Comparison of ENCODE assay signal across 9 mouse cellular contexts in genomic region chr14:115042660-115043059, GRCm38 (mm10). TPM values are rescaled to one million over a fixed set of nuclear protein-coding genes. Genes with fewer than 3 reads are reported as not detected.
DNase-seq lines count a peak whose midpoint lies in the region; ATAC-seq and TF ChIP-seq lines count a peak whose summit lies in the region.
"Had no signal": no experiment of that assay in that cellular context is flagged by ENCODE, and none has a peak within 500 bp of the region (broad histone marks: within the 10 kb centered on the region; RNA-seq: fewer than 3 reads in every experiment).

No protein-coding gene starts in this region.

- TF ChIP-seq CTCF in MEL (IDR thresholded peaks at IDR 0.05 in 2 of 3, conservative IDR thresholded peaks at IDR 0.05 in 1 of 3; ENCODE audit: control insufficient read depth in 1 of 3, insufficient read depth in 1 of 3, low read depth in 2 of 3, low read length in 3 of 3, poor library complexity in 1 of 3, severe bottlenecking in 1 of 3): no peak

- peak overlapping the region; percentile 98 for H3K4me2 ChIP-seq in heart, embryonic 15.5 days
- peak overlapping the region; percentile 54 for H3K4me2 ChIP-seq in forebrain, embryonic 15.5 days (replicated peaks)
- peak overlapping the region; percentile 96 for H3K4me2 ChIP-seq in liver, embryonic 16.5 days (ENCODE audit: low read depth, low read length)

- peak overlapping the region; percentile 96 for H3K27ac ChIP-seq in heart, embryonic 15.5 days
- H3K27ac ChIP-seq in MEL (ENCODE audit: control insufficient read depth, low read depth, low read length): peak overlapping the region; percentile 78
- peak overlapping the region; percentile 94; the same call in 1 of the 2 replicates for H3K27ac ChIP-seq in forebrain, embryonic 15.5 days (replicated peaks)
- H3K27ac ChIP-seq in liver, embryonic 16.5 days (ENCODE audit: low read length): no peak overlapping the region

- ATAC-seq in heart, embryonic 15.5 days (replicated peaks; ENCODE audit: insufficient number of reproducible peaks, insufficient read depth, low FRiP score, low read depth): no peak
- no peak for ATAC-seq in forebrain, embryonic 15.5 days (replicated peaks)
- ATAC-seq in liver, embryonic 16.5 days (ENCODE audit: low read depth): no peak

- TF ChIP-seq POLR2A in MEL (IDR thresholded peaks at IDR 0.05; ENCODE audit: control insufficient read depth in 1 of 2, insufficient read depth in 1 of 2, low read depth in 1 of 2, low read length in 2 of 2, poor library complexity in 1 of 2): no peak

- H3K4me3 ChIP-seq in heart, embryonic 15.5 days: peak overlapping the region; percentile 91
- peak overlapping the region; percentile 44 to 61 for H3K4me3 ChIP-seq in MEL (ENCODE audit: control insufficient read depth in 1 of 2, insufficient read depth in 1 of 2, low read depth in 2 of 2, low read length in 2 of 2)
- peak overlapping the region; percentile 96 for H3K4me3 ChIP-seq in forebrain, embryonic 15.5 days
- H3K4me3 ChIP-seq in liver, embryonic 16.5 days (ENCODE audit: low read depth, low read length): peak overlapping the region; percentile 83

- peaks cover 37% of the 10 kb centered on the region for H3K36me3 ChIP-seq in heart, embryonic 15.5 days
- peaks cover 48 to 61% of the 10 kb centered on the region in 2 experiments for H3K36me3 ChIP-seq in MEL (ENCODE audit: control insufficient read depth in 1 of 2, insufficient read depth in 2 of 2, low read length in 2 of 2)
- H3K36me3 ChIP-seq in forebrain, embryonic 15.5 days: peaks cover 36% of the 10 kb centered on the region
- H3K36me3 ChIP-seq in liver, embryonic 16.5 days (ENCODE audit: control insufficient read depth, insufficient read depth): peaks cover 33% of the 10 kb centered on the region

- H3K79me2 ChIP-seq in MEL (ENCODE audit: control insufficient read depth, insufficient read depth, low read length, poor library complexity): peaks cover 51% of the 10 kb centered on the region

- under 1% methylated on average over 4 of the region's 4 CpGs for WGBS in heart, embryonic 15.5 days
- WGBS in forebrain, embryonic 15.5 days: 2% methylated on average over 4 of the region's 4 CpGs
- WGBS in liver, embryonic 16.5 days (ENCODE audit: insufficient replicate concordance): 0% methylated on average over 4 of the region's 4 CpGs

- H3K4me1 ChIP-seq in heart, embryonic 15.5 days (replicated peaks): peaks cover 25% of the 10 kb centered on the region
- H3K4me1 ChIP-seq in MEL (ENCODE audit: control insufficient read depth in 1 of 2, insufficient read depth in 2 of 2, low read length in 2 of 2): peaks cover 36 to 38% of the 10 kb centered on the region in 2 experiments
- H3K4me1 ChIP-seq in forebrain, embryonic 15.5 days: peaks cover 40% of the 10 kb centered on the region
- H3K4me1 ChIP-seq in liver, embryonic 16.5 days (ENCODE audit: control insufficient read depth, low read depth, low read length): peaks cover 20% of the 10 kb centered on the region

- no peak for DNase-seq in heart, adult 9 months (ENCODE audit: low spot score in 2 of 2)
- DNase-seq in MEL (ENCODE audit: low read depth, low spot score): peak; percentile 98
- DNase-seq in spleen, postnatal 10 days (ENCODE audit: low spot score in 2 of 2): no peak
- no peak for DNase-seq in ovary, postnatal 10 days (ENCODE audit: low spot score)
- DNase-seq in layer of hippocampus, adult 11-12 months (ENCODE audit: low spot score): no peak

- TF ChIP-seq RAD21 in MEL (IDR thresholded peaks at IDR 0.05; ENCODE audit: low read depth, low read length): no peak

- H3K27me3 ChIP-seq in heart, embryonic 15.5 days: no peaks in the 10 kb centered on the region
- peaks cover 4 to 12% of the 10 kb centered on the region in 2 experiments for H3K27me3 ChIP-seq in MEL (ENCODE audit: control insufficient read depth in 1 of 2, insufficient read depth in 2 of 2, low read length in 2 of 2)
- H3K27me3 ChIP-seq in forebrain, embryonic 15.5 days: no peaks in the 10 kb centered on the region
- H3K27me3 ChIP-seq in liver, embryonic 16.5 days (ENCODE audit: control insufficient read depth, insufficient read depth, low read depth, low read length): no peaks in the 10 kb centered on the region

- H3K9me3 ChIP-seq in heart, embryonic 15.5 days (replicated peaks): no peaks in the 10 kb centered on the region
- no peaks in the 10 kb centered on the region for H3K9me3 ChIP-seq in MEL (replicated peaks; ENCODE audit: insufficient read depth, low read length)
- H3K9me3 ChIP-seq in forebrain, embryonic 15.5 days: no peaks in the 10 kb centered on the region
- no peaks in the 10 kb centered on the region for H3K9me3 ChIP-seq in liver, embryonic 16.5 days (replicated peaks; ENCODE audit: control insufficient read depth, low read length)

- H3K9ac ChIP-seq in heart, embryonic 15.5 days: peak overlapping the region; percentile 52
- peak overlapping the region; percentile 67 for H3K9ac ChIP-seq in MEL (ENCODE audit: control insufficient read depth, low read depth, low read length, poor library complexity, severe bottlenecking)
- H3K9ac ChIP-seq in forebrain, embryonic 15.5 days (replicated peaks): peak overlapping the region; percentile 96
- H3K9ac ChIP-seq in liver, embryonic 16.5 days (ENCODE audit: low read depth, low read length): peak overlapping the region; percentile 84

- TF ChIP-seq EP300 in MEL (IDR thresholded peaks at IDR 0.05; ENCODE audit: low read depth in 1 of 2, low read length in 2 of 2): no peak

TF ChIP-seq in MEL, 35 proteins besides CTCF, POLR2A, EP300 and RAD21:
- TF ChIP-seq JUND (IDR thresholded peaks at IDR 0.05; ENCODE audit: low read depth, low read length) (no peak), HCFC1 (IDR thresholded peaks at IDR 0.05; ENCODE audit: low read depth, low read length) (no peak), MAFK (IDR thresholded peaks at IDR 0.05; ENCODE audit: borderline replicate concordance, low read depth, low read length) (no peak), CHD1 (IDR thresholded peaks at IDR 0.05; ENCODE audit: low read depth, low read length) (no peak), MEF2A (IDR thresholded peaks at IDR 0.05; ENCODE audit: extremely low read depth, insufficient replicate concordance, low read depth, low read length, poor library complexity, severe bottlenecking) (no peak), MYB (IDR thresholded peaks at IDR 0.05; ENCODE audit: low read depth, low read length) (no peak), KAT2A (conservative IDR thresholded peaks at IDR 0.05; ENCODE audit: low read depth, low read length) (no peak), TAL1 (IDR thresholded peaks at IDR 0.05; ENCODE audit: low read length) (no peak)
TF ChIP-seq in MEL: peak in this region for 0.

RNA-seq across cellular contexts. Expression of gene Gpc5, which starts 49.4 kb away (rescaled TPM):
- 0.06 and 0.29 TPM in 2 replicates for polyA plus RNA-seq in heart, embryonic 15.5 days (2015; fragmentation: Nextera tagmentation; extraction: Ambion mirVana)
- total RNA-seq in MEL (2012; rRNA removed): not detected in 2 replicates
- not detected for polyA plus RNA-seq in MEL (2012; ENCODE audit: insufficient read depth in 1 of 2, insufficient read length in 2 of 2, low read depth in 1 of 2, low replicate concordance in 2 of 2, missing spikeins in 1 of 2)
- polyA plus RNA-seq in forebrain, embryonic 15.5 days (2015; fragmentation: Nextera tagmentation; extraction: Ambion mirVana): 1.7 and 2.1 TPM in 2 replicates
- polyA plus RNA-seq in liver, embryonic 16.5 days (2015; fragmentation: Nextera tagmentation; extraction: Ambion mirVana): 0.05 and 0.15 TPM in 2 replicates
- polyA plus RNA-seq: spleen, adult 2 months had no signal
